Mouse (Mus musculus) monocyte, adult 59 days (primary cell): ENCODE results near the gene Gm21739. TPM values are rescaled to one million over a fixed set of nuclear protein-coding genes. Genes with fewer than 3 reads are reported as not detected.

Source experiments
- total RNA-seq, 2 experiments: library from RNA; stranded (reverse); gene quantifications; one replicate each; pipeline ENCODE4 v1.2.4; 2023

Gm21739 gene
- total RNA-seq, result not detected

GRCm38 (mm10) chrY:44264344-44264743 lies at the start of gene Gm21739:
Gene Gm21739, minus strand, starts transcription at chrY:44264444.

